In genomic region chr19:7339026-7339425, GRCm38 (mm10) we compare ENCODE assay signal across 8 mouse cellular contexts. TPM values are rescaled to one million over a fixed set of nuclear protein-coding genes. Genes with fewer than 3 reads are reported as not detected.
DNase-seq lines count a peak whose midpoint lies in the region; ATAC-seq lines count a peak whose summit lies in the region.

No protein-coding gene starts in this region.

- peak overlapping the region; percentile 81 for H3K4me2 ChIP-seq in embryonic facial prominence, embryonic 15.5 days (replicated peaks)
- H3K4me2 ChIP-seq in limb, embryonic 12.5 days = peak overlapping the region; percentile 95
- peak overlapping the region; percentile 94 for H3K4me2 ChIP-seq in midbrain, embryonic 16.5 days (ENCODE audit: low read length)

- no peaks in the 10 kb centered on the region for H3K36me3 ChIP-seq in embryonic facial prominence, embryonic 15.5 days
- H3K36me3 ChIP-seq in limb, embryonic 12.5 days = peaks cover 2% of the 10 kb centered on the region; the same call in 1 of the 2 replicates
- no peaks in the 10 kb centered on the region for H3K36me3 ChIP-seq in midbrain, embryonic 16.5 days (ENCODE audit: control insufficient read depth, insufficient read depth, low read length)

- H3K4me1 ChIP-seq in embryonic facial prominence, embryonic 15.5 days = peaks cover 53% of the 10 kb centered on the region
- peaks cover 27% of the 10 kb centered on the region for H3K4me1 ChIP-seq in limb, embryonic 12.5 days (replicated peaks)
- peaks cover 32% of the 10 kb centered on the region for H3K4me1 ChIP-seq in midbrain, embryonic 16.5 days (ENCODE audit: control insufficient read depth, insufficient read depth, low read length)

- H3K27ac ChIP-seq in embryonic facial prominence, embryonic 15.5 days (replicated peaks) = peak overlapping the region; percentile 90
- H3K27ac ChIP-seq in limb, embryonic 12.5 days = no peak overlapping the region; the same call in 1 of the 2 replicates
- H3K27ac ChIP-seq in midbrain, embryonic 16.5 days (ENCODE audit: low read length) = no peak overlapping the region

- peak overlapping the region; percentile 96 for H3K9ac ChIP-seq in embryonic facial prominence, embryonic 15.5 days
- H3K9ac ChIP-seq in limb, embryonic 12.5 days (replicated peaks) = peak overlapping the region; percentile 94
- peak overlapping the region; percentile 37 for H3K9ac ChIP-seq in midbrain, embryonic 16.5 days (ENCODE audit: low read depth, low read length)

- peak; percentile 31 for DNase-seq in ovary, adult 18-20 months (ENCODE audit: low spot score)
- no peak for DNase-seq in ovary, postnatal 14 days (ENCODE audit: low spot score)
- peak; percentile 23 for DNase-seq in heart, postnatal 4 days
- DNase-seq in cerebellum, postnatal 36 days = no peak
- no peak for DNase-seq in thymus, adult 18-20 months

- no peaks in the 10 kb centered on the region for H3K27me3 ChIP-seq in embryonic facial prominence, embryonic 15.5 days
- H3K27me3 ChIP-seq in limb, embryonic 12.5 days = no peaks in the 10 kb centered on the region
- no peaks in the 10 kb centered on the region for H3K27me3 ChIP-seq in midbrain, embryonic 16.5 days (ENCODE audit: control insufficient read depth, insufficient read depth, low read depth, low read length)

- ATAC-seq in embryonic facial prominence, embryonic 15.5 days (ENCODE audit: insufficient number of reproducible peaks, low FRiP score, low TSS enrichment, low read depth) = no peak
- ATAC-seq in limb, embryonic 12.5 days (ENCODE audit: insufficient number of reproducible peaks, insufficient read depth, low FRiP score, low TSS enrichment, low read depth) = no peak
- ATAC-seq in midbrain, embryonic 16.5 days = no peak

- H3K9me3 ChIP-seq in embryonic facial prominence, embryonic 15.5 days (replicated peaks) = no peaks in the 10 kb centered on the region
- H3K9me3 ChIP-seq in limb, embryonic 12.5 days = no peaks in the 10 kb centered on the region
- no peaks in the 10 kb centered on the region for H3K9me3 ChIP-seq in midbrain, embryonic 16.5 days (replicated peaks; ENCODE audit: control insufficient read depth, low read length, poor library complexity, severe bottlenecking)

- 39% methylated on average over 5 of the region's 5 CpGs for WGBS in embryonic facial prominence, embryonic 15.5 days
- 58% methylated on average over 5 of the region's 5 CpGs for WGBS in limb, embryonic 12.5 days
- whole genome bisulfite sequencing in midbrain, embryonic 16.5 days = 67% methylated on average over 5 of the region's 5 CpGs

- H3K4me3 ChIP-seq in embryonic facial prominence, embryonic 15.5 days (replicated peaks) = peak overlapping the region; percentile 94
- H3K4me3 ChIP-seq in limb, embryonic 12.5 days (replicated peaks) = peak overlapping the region; percentile 91
- H3K4me3 ChIP-seq in midbrain, embryonic 16.5 days (ENCODE audit: low read depth, low read length) = peak overlapping the region; percentile 77

RNA-seq across cellular contexts. Expression of gene Mark2, which starts 2.6 kb away (rescaled TPM):
- polyA plus RNA-seq in embryonic facial prominence, embryonic 15.5 days (2015; fragmentation: Nextera tagmentation; extraction: Ambion mirVana) = 54.9 and 60.2 TPM in 2 replicates
- 10 to 100 TPM; 54.9 to 58.4 TPM for total RNA-seq in heart, postnatal 4 days (2021)
- 54.4 and 58.5 TPM in 2 replicates for polyA plus RNA-seq in limb, embryonic 12.5 days (2016; fragmentation: Nextera tagmentation; extraction: Ambion mirVana)
- 42.2 and 43.8 TPM in 2 replicates for polyA plus RNA-seq in midbrain, embryonic 16.5 days (2015; fragmentation: Nextera tagmentation; extraction: Ambion mirVana)

RNA-seq across cellular contexts. Expression of gene Spindoc, which starts 43.8 kb away (rescaled TPM):
- polyA plus RNA-seq in embryonic facial prominence, embryonic 15.5 days (2015; fragmentation: Nextera tagmentation; extraction: Ambion mirVana) = 30.1 and 36.2 TPM in 2 replicates
- total RNA-seq in heart, postnatal 4 days (2021) = 10 to 100 TPM; 29.4 to 30.8 TPM
- polyA plus RNA-seq in limb, embryonic 12.5 days (2016; fragmentation: Nextera tagmentation; extraction: Ambion mirVana) = 41.2 and 45.1 TPM in 2 replicates
- polyA plus RNA-seq in midbrain, embryonic 16.5 days (2015; fragmentation: Nextera tagmentation; extraction: Ambion mirVana) = 30.7 and 32.3 TPM in 2 replicates

Comparison
In these comparisons a context has a peak if more than half of its experiments do, and no peak if none do; other contexts are left out.
1. DNase-seq: peak in ovary, adult 18-20 months (single experiment) and heart, postnatal 4 days (single experiment); none in ovary, postnatal 14 days (single experiment), cerebellum, postnatal 36 days (0 of 2) and thymus, adult 18-20 months (0 of 2).
2. H3K9ac ChIP-seq: peak in every context shown above with its lines; median percentile 96 in embryonic facial prominence, embryonic 15.5 days; 94 in limb, embryonic 12.5 days; 37 in midbrain, embryonic 16.5 days.
3. Peak in every context shown above with its lines, with median percentiles within 50 percentile points of each other: H3K4me2 ChIP-seq and H3K4me3 ChIP-seq.